Mouse (Mus musculus) heart, postnatal 0 days (tissue): Measurements from ENCODE around the gene Theg. TPM values are rescaled to one million over a fixed set of nuclear protein-coding genes. Genes with fewer than 3 reads are reported as not detected.
A peak's percentile ranks its signal among the peaks of the same experiment; 100 is the strongest.

Source experiments
- ATAC-seq: fragments of 200-750 bp; cut with Nextera tagmentation; 2 replicates; pipeline ENCODE4 v1.8.0; 2017; ENCODE audit warnings: low read depth, moderate number of reproducible peaks, moderate library complexity; ENCODE audit not compliant: insufficient read depth
- DNase-seq: peaks from one replicate; pipeline ENCODE4 v3.0.0-alpha.2; 2016; ENCODE audit warnings: low spot score
- H3K27ac ChIP-seq: fragments of 300-500 bp; sonication (generic); 2 replicates; pipeline ENCODE4 v1.5.1; 2014; ENCODE audit warnings: low read depth, mild to moderate bottlenecking
- H3K27me3 ChIP-seq: fragments of 300-500 bp; sonication (generic); 2 replicates; pipeline ENCODE4 v1.6.1; 2014; ENCODE audit warnings: low read length, mixed read lengths; ENCODE audit not compliant: control insufficient read depth, insufficient read depth
- H3K36me3 ChIP-seq: fragments of 300-500 bp; sonication (generic); replicated peaks from 2 replicates; pipeline ENCODE4 v1.6.1; 2014; ENCODE audit warnings: low read length, mixed read lengths; ENCODE audit not compliant: control insufficient read depth, insufficient read depth
- H3K4me1 ChIP-seq: fragments of 300-500 bp; sonication (generic); 2 replicates; pipeline ENCODE4 v1.6.1; 2014; ENCODE audit warnings: antibody characterized with exemption; ENCODE audit not compliant: control insufficient read depth, insufficient read depth
- H3K4me2 ChIP-seq: fragments of 300-500 bp; sonication (generic); 2 replicates; pipeline ENCODE4 v1.6.1; 2014; ENCODE audit warnings: low read depth, mild to moderate bottlenecking, low read length, moderate library complexity
- H3K4me3 ChIP-seq: fragments of 300-500 bp; sonication (generic); 2 replicates; pipeline ENCODE4 v1.5.1; 2014; ENCODE audit warnings: low read depth, low read length
- H3K9ac ChIP-seq: fragments of 300-500 bp; sonication (generic); replicated peaks from 2 replicates; pipeline ENCODE4 v1.6.1; 2014; ENCODE audit warnings: low read depth, low read length, mixed read lengths
- H3K9me3 ChIP-seq: fragments of 300-500 bp; sonication (generic); replicated peaks from 2 replicates; pipeline ENCODE4 v1.6.1; 2016; ENCODE audit warnings: low read length; ENCODE audit not compliant: control insufficient read depth
- CTCF ChIP-seq: IDR thresholded peaks from 2 replicates; pipeline ENCODE4 v1.5.1; 2016; ENCODE audit warnings: antibody characterized with exemption, control low read depth, low read depth
- EP300 ChIP-seq: IDR thresholded peaks from 2 replicates; pipeline ENCODE4 v1.6.1; 2016; ENCODE audit warnings: antibody characterized with exemption, low read depth
- WGBS: fragments of 180-500 bp; shearing (Covaris S2); extraction: QIAGEN DNeasy Blood & Tissue Kit; methylation state at CpG from one replicate; pipeline ENCODE4 v1.1.7; 2014; 5-methylcytosine and 5-hydroxymethylcytosine counted together
- polyA plus RNA-seq: library from polyadenylated mRNA; unstranded; fragments of >200 nt; fragmentation: Nextera tagmentation; extraction: Ambion mirVana; gene quantifications from 2 replicates; pipeline ENCODE4 v1.2.1, GENCODE M21; 2015
- total RNA-seq: library from RNA; depleted of rRNA; stranded (reverse); fragments of >200 nt; gene quantifications from 2 replicates; pipeline ENCODE4 v1.2.3, GENCODE M21; 2014; ENCODE audit warnings: low replicate concordance

The Theg gene
- total and polyA plus RNA-seq, 2 experiments from 2014 or later = not detected

DNA sequence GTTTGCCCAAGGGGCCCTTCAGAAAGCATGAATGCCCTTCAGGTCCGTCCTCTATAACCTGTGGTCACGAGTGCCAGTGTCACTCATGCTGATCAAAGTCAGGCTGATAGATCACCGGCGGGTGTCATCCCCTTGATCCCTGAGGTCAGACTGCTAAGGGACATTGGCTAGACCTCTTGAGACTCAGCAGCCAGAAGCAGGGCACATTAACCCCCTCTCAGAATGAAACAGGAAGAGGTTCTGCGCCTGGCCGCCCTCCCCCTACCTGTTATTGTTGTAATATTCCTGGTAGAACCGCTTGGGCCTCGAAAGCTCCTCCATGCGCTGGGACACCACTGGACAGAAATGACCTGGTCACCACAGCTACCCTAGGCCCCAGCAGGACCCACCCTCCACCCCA is 2.7 kb downstream of the Theg start:
- WGBS = 57% methylated on average over 9 of the region's 9 CpGs
- Histone ChIP-seq H3K27ac (no peak overlapping the region), H3K36me3 (no peaks in the 10 kb centered on the region), H3K27me3 (no peaks in the 10 kb centered on the region), H3K9me3 (no peaks in the 10 kb centered on the region), H3K4me3 (no peak overlapping the region), H3K4me1 (no peaks in the 10 kb centered on the region), H3K4me2 (no peak overlapping the region), H3K9ac (no peak overlapping the region)
- DNase-seq (no peak), ATAC-seq (no peak)
- TF ChIP-seq CTCF (no peak), EP300 (no peak)

DNA sequence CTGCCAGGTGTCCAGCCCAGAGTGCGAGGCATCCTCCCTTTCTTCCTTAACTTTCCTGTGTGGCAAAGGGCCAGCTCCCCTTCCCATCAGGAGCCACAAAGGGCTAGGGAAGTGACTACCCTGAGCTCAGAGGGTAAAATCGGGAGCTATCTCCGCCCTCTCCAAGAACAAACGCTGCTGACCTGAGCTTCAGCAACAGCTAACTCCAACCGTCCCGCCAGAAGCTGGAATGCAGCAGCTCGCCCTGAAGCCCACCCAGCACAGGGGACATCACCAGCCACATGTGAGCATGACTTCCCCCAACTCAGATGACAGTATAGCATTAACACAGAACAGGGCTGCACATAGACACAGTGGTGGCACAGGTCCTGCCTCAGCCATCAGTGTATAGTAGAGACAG is 3.1 kb downstream of the Theg start:
- no peak overlapping the region for H3K9ac ChIP-seq
- no peaks in the 10 kb centered on the region for H3K9me3 ChIP-seq
- H3K4me1 ChIP-seq = no peaks in the 10 kb centered on the region
- H3K27ac ChIP-seq = no peak overlapping the region
- TF ChIP-seq EP300 = no peak
- TF ChIP-seq CTCF = no peak
- H3K36me3 ChIP-seq = no peaks in the 10 kb centered on the region
- H3K4me3 ChIP-seq = no peak overlapping the region
- no peak overlapping the region for H3K4me2 ChIP-seq
- DNase-seq (no peak), ATAC-seq (no peak)
- no peaks in the 10 kb centered on the region for H3K27me3 ChIP-seq
- 43% methylated on average over 7 of the region's 7 CpGs for WGBS

DNA sequence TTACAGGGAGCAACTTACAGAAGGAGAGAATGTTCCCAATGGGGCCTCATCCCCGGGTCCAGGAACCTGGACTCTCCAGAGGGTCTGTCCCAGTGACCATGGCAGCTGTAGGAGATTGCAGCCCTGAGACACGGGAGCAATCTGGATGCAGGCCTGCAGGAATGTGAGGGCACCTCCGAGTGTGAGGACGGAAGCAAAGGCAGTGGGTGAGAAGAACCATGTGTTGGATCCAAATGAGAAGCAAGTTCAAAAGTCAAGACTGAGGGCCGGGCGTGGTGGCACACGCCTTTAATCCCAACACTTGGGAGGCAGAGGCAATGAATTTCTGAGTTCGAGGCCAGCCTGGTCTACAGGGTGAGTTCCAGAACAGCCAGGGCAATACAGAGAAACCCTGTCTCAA is 5.6 kb downstream of the Theg start:
- DNase-seq (no peak), ATAC-seq (no peak)
- no peak overlapping the region for H3K4me3 ChIP-seq
- no peaks in the 10 kb centered on the region for H3K4me1 ChIP-seq
- H3K36me3 ChIP-seq = no peaks in the 10 kb centered on the region
- 88% methylated on average over 8 of the region's 8 CpGs for WGBS
- no peaks in the 10 kb centered on the region for H3K9me3 ChIP-seq
- no peaks in the 10 kb centered on the region for H3K27me3 ChIP-seq
- no peak overlapping the region for H3K27ac ChIP-seq
- H3K9ac ChIP-seq = no peak overlapping the region
- H3K4me2 ChIP-seq = no peak overlapping the region
- TF ChIP-seq CTCF = no peak
- no peak for TF ChIP-seq EP300

DNA sequence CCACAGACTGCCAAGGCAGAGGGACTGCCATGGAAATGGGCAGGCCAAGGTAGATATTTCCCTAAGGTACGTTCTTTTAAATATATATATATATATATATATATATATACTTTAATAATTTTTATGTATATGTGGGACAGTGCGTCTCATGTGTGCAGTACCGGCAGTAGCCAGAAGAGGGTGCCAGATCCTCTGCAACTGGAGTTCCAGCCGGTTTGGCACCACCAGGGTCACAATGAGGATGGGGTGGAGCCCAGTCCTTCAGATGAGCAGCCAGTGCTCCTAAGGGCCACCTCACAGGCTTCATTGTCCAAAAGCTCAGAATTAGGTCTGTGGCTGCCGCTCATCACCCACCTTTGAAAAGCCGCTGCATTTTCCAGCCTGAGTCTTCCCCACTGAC is 6.3 kb downstream of the Theg start:
- no peak overlapping the region for H3K4me2 ChIP-seq
- no peaks in the 10 kb centered on the region for H3K4me1 ChIP-seq
- H3K9me3 ChIP-seq = no peaks in the 10 kb centered on the region
- ATAC-seq = no peak
- DNase-seq = no peak
- H3K4me3 ChIP-seq = no peak overlapping the region
- no peak overlapping the region for H3K9ac ChIP-seq
- no peaks in the 10 kb centered on the region for H3K36me3 ChIP-seq
- no peak overlapping the region for H3K27ac ChIP-seq
- TF ChIP-seq CTCF (peak; percentile 37), EP300 (no peak)
- 49% methylated on average over 6 of the region's 6 CpGs for WGBS
- H3K27me3 ChIP-seq = no peaks in the 10 kb centered on the region

DNA sequence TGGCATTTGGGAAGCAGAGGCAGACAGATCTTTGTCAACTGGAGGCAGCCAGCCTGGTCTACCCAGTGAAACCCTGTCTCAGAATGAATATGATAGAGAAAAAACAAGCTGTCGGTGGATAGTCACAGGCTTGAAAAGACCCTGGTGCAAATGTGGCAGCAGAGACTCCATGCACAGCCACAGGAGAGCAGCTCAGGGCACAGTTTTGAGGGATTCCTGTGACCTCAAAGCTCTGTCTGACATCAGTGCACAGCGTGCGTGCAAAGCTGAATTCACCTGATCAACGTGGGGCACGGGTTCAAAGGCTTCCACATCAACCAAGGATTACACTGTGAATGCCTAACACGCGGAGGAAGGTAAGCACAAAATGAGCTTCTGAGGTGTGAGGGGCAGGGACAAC is 6.8 kb downstream of the Theg start:
- Histone ChIP-seq H3K4me3 (no peak overlapping the region), H3K4me1 (no peaks in the 10 kb centered on the region), H3K36me3 (no peaks in the 10 kb centered on the region), H3K9ac (no peak overlapping the region), H3K27me3 (no peaks in the 10 kb centered on the region), H3K4me2 (no peak overlapping the region), H3K9me3 (no peaks in the 10 kb centered on the region), H3K27ac (no peak overlapping the region)
- no peak for TF ChIP-seq CTCF
- no peak for TF ChIP-seq EP300
- ATAC-seq (no peak), DNase-seq (no peak)
- 68% methylated on average over 7 of the region's 7 CpGs for WGBS

DNA sequence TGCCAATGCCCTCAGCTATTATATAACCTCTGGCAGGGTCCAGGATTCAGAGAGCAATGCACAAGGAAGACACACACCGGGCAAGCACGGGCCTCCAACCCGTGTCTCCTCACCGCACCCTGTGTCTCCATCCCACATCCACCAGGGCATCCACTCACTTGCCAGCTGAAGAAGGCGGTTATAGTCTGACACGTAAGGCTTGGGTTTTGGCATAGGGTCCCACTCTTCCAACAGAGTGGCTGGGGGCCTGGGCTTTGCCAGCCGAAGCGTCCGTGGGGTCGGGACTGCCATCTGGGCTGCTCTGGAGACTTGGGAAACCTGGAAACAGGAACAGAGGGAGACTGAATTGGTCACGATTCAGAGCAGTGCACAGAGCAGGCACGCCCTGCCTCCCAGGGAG is 7.3 kb downstream of the Theg start:
- no peak for DNase-seq
- WGBS = 74% methylated on average over 12 of the region's 12 CpGs
- no peak for TF ChIP-seq EP300
- no peak for TF ChIP-seq CTCF
- Histone ChIP-seq H3K4me1 (no peaks in the 10 kb centered on the region), H3K4me3 (no peak overlapping the region), H3K27me3 (no peaks in the 10 kb centered on the region), H3K27ac (no peak overlapping the region), H3K4me2 (no peak overlapping the region), H3K9me3 (no peaks in the 10 kb centered on the region), H3K9ac (no peak overlapping the region), H3K36me3 (no peaks in the 10 kb centered on the region)
- no peak for ATAC-seq
